In genomic region chr4:32987006-32987405, GRCm38 (mm10) we compare ENCODE assay signal across 16 mouse cellular contexts. TPM values are rescaled to one million over a fixed set of nuclear protein-coding genes. Genes with fewer than 3 reads are reported as not detected.
DNase-seq lines count a peak whose midpoint lies in the region; ATAC-seq and TF ChIP-seq lines count a peak whose summit lies in the region.
"Had no signal": no experiment of that assay in that cellular context is flagged by ENCODE, and none has a peak within 500 bp of the region (broad histone marks: within the 10 kb centered on the region; RNA-seq: fewer than 3 reads in every experiment).

No protein-coding gene starts in this region.

- no peak for DNase-seq in gastrocnemius, adult 2 months
- no peak for DNase-seq in gastrocnemius, postnatal 14 days
- DNase-seq in liver, embryonic 13.5 days: peak; percentile 80
- peak; percentile 31 to 46 for DNase-seq in spleen, postnatal 36 days (ENCODE audit: low spot score in 2 of 2)
- no peak for DNase-seq in cerebellum, postnatal 14 days
- DNase-seq in gastrocnemius, adult 8-10 months (ENCODE audit: low spot score in 2 of 2): no peak
- no peak for DNase-seq in adrenal gland, postnatal 14 days
- DNase-seq: cerebellum, postnatal 10 days; right cerebral cortex, postnatal 14 days had no signal

- H3K9me3 ChIP-seq in liver, embryonic 13.5 days (replicated peaks): no peaks in the 10 kb centered on the region; the same call in 1 of the 2 replicates
- H3K9me3 ChIP-seq: hindbrain, embryonic 15.5 days; limb, embryonic 15.5 days; midbrain, embryonic 13.5 days had no signal

- peak overlapping the region; percentile 70; the same call in 1 of the 2 replicates for H3K9ac ChIP-seq in liver, embryonic 13.5 days
- H3K9ac ChIP-seq: hindbrain, embryonic 15.5 days; limb, embryonic 15.5 days; midbrain, embryonic 13.5 days had no signal

- peaks cover 53% of the 10 kb centered on the region for H3K27me3 ChIP-seq in liver, embryonic 13.5 days
- H3K27me3 ChIP-seq: hindbrain, embryonic 15.5 days; limb, embryonic 15.5 days; midbrain, embryonic 13.5 days had no signal

- no peak for TF ChIP-seq CTCF in gastrocnemius, adult 2 months (IDR thresholded peaks at IDR 0.05)

- WGBS in liver, embryonic 13.5 days (ENCODE audit: insufficient replicate concordance): 24% methylated on average over 3 of the region's 3 CpGs

- H3K4me3 ChIP-seq in gastrocnemius, adult 2 months: no peak overlapping the region
- peak overlapping the region; percentile 71 for H3K4me3 ChIP-seq in liver, embryonic 13.5 days (replicated peaks)
- H3K4me3 ChIP-seq: hindbrain, embryonic 15.5 days; limb, embryonic 15.5 days; midbrain, embryonic 13.5 days had no signal

- H3K4me1 ChIP-seq in liver, embryonic 13.5 days (replicated peaks): peaks cover 77% of the 10 kb centered on the region

- ATAC-seq in common myeloid progenitor, adult 5-6 weeks (replicated peaks; ENCODE audit: low read depth, poor library complexity, severe bottlenecking): peak; percentile 50; the same call in 1 of the 2 replicates
- ATAC-seq in liver, embryonic 13.5 days (ENCODE audit: low read depth): peak; percentile 97
- ATAC-seq: activated CD4-positive, CD25-positive, alpha-beta regulatory T cell, adult 4 months; midbrain, embryonic 13.5 days had no signal

- peak overlapping the region; percentile 16; the same call in 1 of the 2 replicates for H3K27ac ChIP-seq in gastrocnemius, adult 2 months
- H3K27ac ChIP-seq in liver, embryonic 13.5 days: peak overlapping the region; percentile 94
- H3K27ac ChIP-seq: hindbrain, embryonic 15.5 days; kidney, postnatal 0 days; limb, embryonic 15.5 days had no signal

- no peaks in the 10 kb centered on the region for H3K36me3 ChIP-seq in liver, embryonic 13.5 days
- H3K36me3 ChIP-seq: hindbrain, embryonic 15.5 days; limb, embryonic 15.5 days; midbrain, embryonic 13.5 days had no signal

- peak overlapping the region; percentile 98 for H3K4me2 ChIP-seq in liver, embryonic 13.5 days
- H3K4me2 ChIP-seq: hindbrain, embryonic 15.5 days; limb, embryonic 15.5 days had no signal

- intact Hi-C loops in gastrocnemius, adult 2 months (cut with DNase I): no loop called here
- intact Hi-C loops in gastrocnemius, postnatal 14 days (cut with DNase I; ENCODE audit: low total_unique reads): no loop called here

RNA-seq across cellular contexts. Expression of gene Rragd, which starts 4.2 kb away (rescaled TPM):
- 100 to 1,000 TPM; 174 to 204 TPM for total RNA-seq in gastrocnemius, adult 2 months (2021)
- total RNA-seq in gastrocnemius, postnatal 14 days (2021): 10 to 100 TPM; 84.1 to 84.5 TPM
- 0.18 TPM in 1 of 2 replicates, not detected in the other for total RNA-seq in common myeloid progenitor, adult 5-6 weeks (2017)
- polyA plus RNA-seq in liver, embryonic 13.5 days (2015; fragmentation: Nextera tagmentation; extraction: Ambion mirVana): 3.6 and 5.6 TPM in 2 replicates
- total RNA-seq in gastrocnemius, adult 8-10 months (2022): 100 to 1,000 TPM; 200 to 232 (median 207) TPM
- total RNA-seq in adrenal gland, postnatal 14 days (2021): 5.7 and 8.7 TPM in 2 replicates
- total RNA-seq: granulocyte monocyte progenitor cell, adult 5-6 weeks had no signal

RNA-seq across cellular contexts. Expression of gene Ankrd6, which starts 36.4 kb away (rescaled TPM):
- 1 to 10 TPM; 2.5 to 6.2 TPM for total RNA-seq in gastrocnemius, adult 2 months (2021)
- 1 to 10 TPM; 2.3 TPM for total RNA-seq in gastrocnemius, postnatal 14 days (2021)
- total RNA-seq in common myeloid progenitor, adult 5-6 weeks (2017): 1.7 and 1.9 TPM in 2 replicates
- polyA plus RNA-seq in liver, embryonic 13.5 days (2015; fragmentation: Nextera tagmentation; extraction: Ambion mirVana): 0.67 and 0.89 TPM in 2 replicates
- total RNA-seq in gastrocnemius, adult 8-10 months (2022): 1 to 10 TPM; 3.8 to 5.9 (median 4.8) TPM
- total RNA-seq in adrenal gland, postnatal 14 days (2021): 3.0 and 5.4 TPM in 2 replicates

RNA-seq across cellular contexts. Expression of gene Ube2j1, which starts 44.2 kb away (rescaled TPM):
- total RNA-seq in gastrocnemius, adult 2 months (2021): 10 to 100 TPM; 50.5 to 54.7 TPM
- 10 to 100 TPM; 51.1 to 56.2 TPM for total RNA-seq in gastrocnemius, postnatal 14 days (2021)
- total RNA-seq in common myeloid progenitor, adult 5-6 weeks (2017): 42.0 and 53.7 TPM in 2 replicates
- 32.7 and 43.2 TPM in 2 replicates for polyA plus RNA-seq in liver, embryonic 13.5 days (2015; fragmentation: Nextera tagmentation; extraction: Ambion mirVana)
- total RNA-seq in gastrocnemius, adult 8-10 months (2022): 10 to 100 TPM; 43.6 to 53.6 (median 49.1) TPM
- total RNA-seq in adrenal gland, postnatal 14 days (2021): 80.8 and 82.9 TPM in 2 replicates

Comparison
In these comparisons a context has a peak if more than half of its experiments do, and no peak if none do; other contexts are left out.
1. DNase-seq: peak in liver, embryonic 13.5 days (single experiment) and spleen, postnatal 36 days (2 of 2); none in gastrocnemius, adult 2 months (single experiment), gastrocnemius, postnatal 14 days (single experiment), cerebellum, postnatal 14 days (0 of 2), gastrocnemius, adult 8-10 months (0 of 2) and adrenal gland, postnatal 14 days (single experiment).